ENCODE assay signal across 14 mouse cellular contexts in genomic region chr17:29791531-29792050, GRCm38 (mm10).
"Had no signal": no experiment of that assay in that cellular context is flagged by ENCODE, and none has a peak within 500 bp of the region (broad histone marks: within the 10 kb centered on the region; RNA-seq: fewer than 3 reads in every experiment).

No protein-coding gene starts in this region.

- H3K4me3 ChIP-seq: limb, embryonic 15.5 days; liver, embryonic 12.5 days; megakaryocyte, embryonic 14.5 days; midbrain, embryonic 15.5 days; neural tube, embryonic 12.5 days had no signal

- H3K4me2 ChIP-seq: limb, embryonic 15.5 days; liver, embryonic 12.5 days; lung, embryonic 14.5 days; midbrain, embryonic 11.5 days; midbrain, embryonic 15.5 days; neural tube, embryonic 12.5 days had no signal

- DNase-seq: kidney, adult 8-10 months; kidney, postnatal 25 days; lung, embryonic 14.5 days; lung, postnatal 10 days; right cerebral cortex, postnatal 25 days; thymus, postnatal 4 days had no signal

- H3K9ac ChIP-seq: limb, embryonic 15.5 days; liver, embryonic 12.5 days; lung, embryonic 14.5 days; midbrain, embryonic 15.5 days; neural tube, embryonic 12.5 days had no signal

- H3K27ac ChIP-seq: limb, embryonic 15.5 days; liver, embryonic 12.5 days; macrophage; midbrain, embryonic 15.5 days; neural tube, embryonic 12.5 days; stomach, postnatal 0 days had no signal

- H3K9me3 ChIP-seq: limb, embryonic 15.5 days; liver, embryonic 12.5 days; midbrain, embryonic 15.5 days had no signal

- ATAC-seq: liver, embryonic 12.5 days; midbrain, embryonic 15.5 days had no signal

- H3K36me3 ChIP-seq: limb, embryonic 15.5 days; liver, embryonic 12.5 days; midbrain, embryonic 15.5 days; neural tube, embryonic 12.5 days had no signal

- H3K27me3 ChIP-seq: limb, embryonic 15.5 days; midbrain, embryonic 15.5 days; neural tube, embryonic 12.5 days had no signal
